Mouse (Mus musculus): ENCODE data around the gene Prr22. TPM values are rescaled to one million over a fixed set of nuclear protein-coding genes. Genes with fewer than 3 reads are reported as not detected.

The Prr22 gene
- polyA plus RNA-seq, 1 experiment: 4.1 TPM

DNA sequence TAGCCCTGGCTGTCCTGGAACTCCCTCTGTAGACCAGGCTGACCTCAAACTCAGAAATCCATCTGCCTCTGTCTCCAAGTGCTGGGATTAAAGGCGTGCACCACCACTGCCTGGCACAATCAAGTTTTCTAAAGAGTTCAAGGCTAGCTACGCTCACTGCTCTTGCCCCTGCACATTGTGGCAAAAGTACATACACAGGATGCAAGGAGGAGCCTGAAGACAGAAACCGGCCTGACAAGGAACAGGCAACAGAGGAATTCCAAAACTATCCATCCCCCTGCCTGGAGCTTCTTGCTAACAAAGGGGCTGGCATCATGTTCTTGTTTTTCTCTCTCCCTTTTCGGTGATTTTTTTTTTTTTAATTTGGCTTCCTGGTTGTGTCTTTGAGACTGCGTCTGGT, 25.9 kb upstream of the Prr22 start:
- no peaks in the 10 kb centered on the region for H3K36me3 ChIP-seq (ENCODE audit: control insufficient read depth, insufficient read depth, low read length)
- 0 out of 2 replicates have a peak, but pooled peaks cover 2% of the 10 kb centered on the region for H3K4me1 ChIP-seq (replicated peaks; ENCODE audit: control insufficient read depth, insufficient read depth, low read length)
- DNase-seq: no peak
- no peak overlapping the region for H3K27ac ChIP-seq (ENCODE audit: control insufficient read depth, insufficient read depth, low read length)
- WGBS: 37% methylated on average over 5 of the region's 5 CpGs
- TF ChIP-seq POLR2A (IDR thresholded peaks at IDR 0.05; ENCODE audit: control insufficient read depth, extremely low read depth, insufficient read depth, low read length, poor library complexity): no peak
- no peak for TF ChIP-seq CTCF (IDR thresholded peaks at IDR 0.05; ENCODE audit: borderline replicate concordance, control insufficient read depth, extremely low read depth, insufficient read depth, low read length, poor library complexity)
- H3K27me3 ChIP-seq (ENCODE audit: control insufficient read depth, insufficient read depth, low read length): no peaks in the 10 kb centered on the region
- no peak overlapping the region for H3K4me3 ChIP-seq (ENCODE audit: control insufficient read depth, insufficient read depth, low read length)

DNA sequence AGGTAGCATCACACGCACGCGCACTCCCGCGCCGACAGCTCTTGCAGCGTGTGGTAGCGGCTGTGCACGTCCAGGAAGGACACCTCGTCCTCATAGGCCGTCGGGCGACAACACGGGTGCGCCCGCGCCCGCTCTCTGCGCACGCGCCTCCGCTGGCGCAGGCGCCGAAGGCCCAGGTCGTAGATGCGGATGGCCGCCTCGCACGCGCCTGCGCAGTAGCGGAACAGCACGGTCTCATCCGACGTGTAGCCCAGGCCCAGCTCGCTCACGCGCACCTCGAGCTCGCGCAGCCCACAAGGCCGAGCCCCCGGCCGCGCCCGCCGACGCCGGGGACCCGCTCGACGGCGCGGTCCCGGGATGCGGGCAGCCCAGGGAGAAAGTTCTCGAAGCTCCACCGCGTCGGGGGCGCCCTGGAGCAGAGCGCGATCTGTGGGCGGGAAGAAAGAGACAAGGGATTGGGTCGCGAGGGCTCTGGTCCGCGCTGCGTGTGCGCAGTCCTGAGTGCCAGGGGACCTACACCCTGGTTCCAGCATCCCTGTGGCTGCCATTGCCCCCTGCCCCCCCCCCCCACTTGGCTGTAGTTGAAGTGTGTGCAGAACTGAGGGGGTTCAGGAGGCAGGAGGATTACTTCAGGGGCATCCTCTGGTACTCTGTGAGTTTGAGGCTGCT, 18.5 kb upstream of the Prr22 start:
- Histone ChIP-seq H3K4me1 (replicated peaks; ENCODE audit: control insufficient read depth, insufficient read depth, low read length) (peaks cover 15% of the 10 kb centered on the region), H3K27ac (ENCODE audit: control insufficient read depth, insufficient read depth, low read length) (no peak overlapping the region), H3K4me3 (ENCODE audit: control insufficient read depth, insufficient read depth, low read length) (no peak overlapping the region), H3K27me3 (ENCODE audit: control insufficient read depth, insufficient read depth, low read length) (no peaks in the 10 kb centered on the region), H3K36me3 (ENCODE audit: control insufficient read depth, insufficient read depth, low read length) (no peaks in the 10 kb centered on the region)
- no peak for DNase-seq
- TF ChIP-seq CTCF (IDR thresholded peaks at IDR 0.05; ENCODE audit: borderline replicate concordance, control insufficient read depth, extremely low read depth, insufficient read depth, low read length, poor library complexity) (no peak), POLR2A (IDR thresholded peaks at IDR 0.05; ENCODE audit: control insufficient read depth, extremely low read depth, insufficient read depth, low read length, poor library complexity) (no peak)
- WGBS: 71% methylated on average over 71 of the region's 71 CpGs

DNA sequence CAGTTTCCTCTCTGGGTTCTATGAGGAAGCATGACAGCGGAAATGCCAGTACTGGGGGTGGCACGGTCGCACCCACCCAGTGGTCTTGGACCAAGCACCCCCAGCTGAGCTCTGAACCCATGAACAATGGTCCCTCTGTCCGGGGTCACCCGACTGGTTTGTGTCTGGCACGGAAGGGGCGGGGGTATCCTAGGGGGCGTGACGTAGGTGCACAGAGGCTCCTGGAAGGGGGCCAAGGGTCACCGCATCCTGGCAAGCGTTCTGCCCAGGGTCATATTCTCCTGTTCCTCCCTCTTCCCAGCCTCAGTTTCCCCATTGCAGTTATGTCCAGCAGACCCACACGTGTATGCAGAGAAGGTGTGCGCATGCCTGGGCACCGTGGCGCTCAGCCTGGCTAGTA, 16.6 kb upstream of the Prr22 start:
- Histone ChIP-seq H3K4me3 (ENCODE audit: control insufficient read depth, insufficient read depth, low read length) (no peak overlapping the region), H3K36me3 (ENCODE audit: control insufficient read depth, insufficient read depth, low read length) (no peaks in the 10 kb centered on the region), H3K27ac (ENCODE audit: control insufficient read depth, insufficient read depth, low read length) (no peak overlapping the region), H3K4me1 (replicated peaks; ENCODE audit: control insufficient read depth, insufficient read depth, low read length) (peaks cover 30% of the 10 kb centered on the region), H3K27me3 (ENCODE audit: control insufficient read depth, insufficient read depth, low read length) (no peaks in the 10 kb centered on the region)
- TF ChIP-seq POLR2A (IDR thresholded peaks at IDR 0.05; ENCODE audit: control insufficient read depth, extremely low read depth, insufficient read depth, low read length, poor library complexity) (no peak), CTCF (IDR thresholded peaks at IDR 0.05; ENCODE audit: borderline replicate concordance, control insufficient read depth, extremely low read depth, insufficient read depth, low read length, poor library complexity) (no peak)
- WGBS: 62% methylated on average over 15 of the region's 15 CpGs
- no peak for DNase-seq

DNA sequence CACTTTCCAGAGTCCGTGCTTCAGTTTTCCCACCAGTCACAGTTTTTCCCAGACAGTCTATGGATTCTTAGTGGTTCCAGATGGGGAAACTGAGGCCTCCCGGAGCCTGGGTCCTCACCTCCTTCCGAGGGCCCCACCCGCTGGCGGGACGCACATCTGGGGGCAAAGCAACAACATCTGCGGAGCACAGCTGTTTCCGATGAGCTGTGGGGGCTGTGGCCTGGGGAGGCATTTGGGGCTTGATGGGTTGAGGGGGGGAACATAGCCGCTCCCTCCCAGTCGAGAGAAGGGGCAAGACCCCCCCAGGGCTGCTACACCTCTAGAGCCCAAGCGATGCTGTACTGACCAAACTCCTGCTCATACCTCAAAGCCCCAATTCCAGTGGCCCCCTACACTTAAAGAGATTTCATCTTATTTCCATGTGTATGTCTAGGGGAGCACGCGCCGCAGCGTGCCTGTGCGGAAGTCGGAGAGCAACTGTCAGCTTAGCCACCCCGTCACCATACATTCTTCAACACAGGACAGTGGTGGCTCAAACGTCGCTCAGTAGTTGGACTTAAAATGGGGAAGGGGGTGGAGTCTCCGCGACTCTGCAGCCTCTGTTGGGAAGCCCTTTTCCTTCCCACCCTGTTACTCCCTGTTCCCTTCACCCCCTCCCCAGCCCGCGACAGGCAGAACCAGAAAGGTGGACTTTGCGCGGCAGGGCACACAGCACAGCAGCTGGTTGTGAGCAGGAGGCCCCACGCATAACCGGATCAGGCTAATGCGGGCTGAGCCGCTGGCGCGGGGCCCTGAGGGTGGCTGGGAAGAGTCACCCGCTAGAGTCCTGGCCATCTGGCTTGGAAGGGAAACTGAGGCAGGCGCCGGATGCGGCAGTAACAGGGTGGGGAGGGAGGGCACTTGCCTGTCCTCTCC, 15.5 kb upstream of the Prr22 start:
- H3K36me3 ChIP-seq (ENCODE audit: control insufficient read depth, insufficient read depth, low read length): no peaks in the 10 kb centered on the region
- no peak for TF ChIP-seq POLR2A (IDR thresholded peaks at IDR 0.05; ENCODE audit: control insufficient read depth, extremely low read depth, insufficient read depth, low read length, poor library complexity)
- no peak; the same call in 1 of the 2 replicates for TF ChIP-seq CTCF (IDR thresholded peaks at IDR 0.05; ENCODE audit: borderline replicate concordance, control insufficient read depth, extremely low read depth, insufficient read depth, low read length, poor library complexity)
- H3K4me3 ChIP-seq (ENCODE audit: control insufficient read depth, insufficient read depth, low read length): no peak overlapping the region
- H3K4me1 ChIP-seq (replicated peaks; ENCODE audit: control insufficient read depth, insufficient read depth, low read length): peaks cover 31% of the 10 kb centered on the region
- WGBS: 12% methylated on average over 36 of the region's 36 CpGs
- H3K27ac ChIP-seq (ENCODE audit: control insufficient read depth, insufficient read depth, low read length): no peak overlapping the region
- no peaks in the 10 kb centered on the region for H3K27me3 ChIP-seq (ENCODE audit: control insufficient read depth, insufficient read depth, low read length)
- DNase-seq: no peak

DNA sequence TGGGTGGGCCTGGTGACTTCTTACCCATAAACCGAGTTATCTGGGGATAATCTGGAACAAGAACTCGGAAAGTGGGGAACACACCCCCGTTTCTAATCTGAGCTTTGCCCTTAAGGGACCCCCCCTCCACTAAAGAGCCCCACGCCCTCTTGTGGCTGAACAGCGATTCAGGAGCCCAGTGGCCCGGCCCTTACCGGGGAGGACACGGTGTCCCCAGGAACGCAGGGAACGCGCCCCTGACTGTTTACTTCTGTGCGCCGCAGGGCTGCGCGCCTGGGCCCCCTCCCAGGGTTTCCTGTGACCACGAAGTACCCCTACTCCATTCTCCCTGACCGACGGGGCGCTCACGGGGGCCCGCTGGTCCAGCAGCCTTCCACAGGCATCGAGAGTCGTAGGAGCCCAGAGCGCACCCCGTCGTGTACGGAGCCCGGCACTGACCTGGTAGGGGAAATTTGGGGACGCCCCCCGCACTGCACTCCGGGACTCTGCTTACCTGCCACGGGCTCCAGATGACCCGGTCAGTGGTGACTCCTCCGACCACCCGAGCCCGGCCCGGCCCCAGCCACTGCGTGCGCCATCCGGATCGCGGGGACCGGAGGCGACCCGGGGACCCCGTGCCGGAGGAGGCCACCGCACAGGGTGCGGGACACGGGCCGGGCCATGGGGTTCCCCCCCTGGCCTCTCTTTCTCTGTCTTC, 13.2 kb upstream of the Prr22 start:
- H3K4me1 ChIP-seq (replicated peaks; ENCODE audit: control insufficient read depth, insufficient read depth, low read length): peaks cover 39% of the 10 kb centered on the region
- no peaks in the 10 kb centered on the region for H3K27me3 ChIP-seq (ENCODE audit: control insufficient read depth, insufficient read depth, low read length)
- no peak for DNase-seq
- H3K4me3 ChIP-seq (ENCODE audit: control insufficient read depth, insufficient read depth, low read length): peak overlapping the region; percentile 35
- no peak overlapping the region for H3K27ac ChIP-seq (ENCODE audit: control insufficient read depth, insufficient read depth, low read length)
- H3K36me3 ChIP-seq (ENCODE audit: control insufficient read depth, insufficient read depth, low read length): no peaks in the 10 kb centered on the region
- WGBS: 3% methylated on average over 51 of the region's 51 CpGs
- TF ChIP-seq POLR2A (IDR thresholded peaks at IDR 0.05; ENCODE audit: control insufficient read depth, extremely low read depth, insufficient read depth, low read length, poor library complexity) (no peak), CTCF (IDR thresholded peaks at IDR 0.05; ENCODE audit: borderline replicate concordance, control insufficient read depth, extremely low read depth, insufficient read depth, low read length, poor library complexity) (no peak)
